Mouse (Mus musculus) B cell, adult 2 months (primary cell): ENCODE measurements around the gene Fam81b.

Source experiments
- DNase-seq, 2 experiments: peaks; one replicate each; pipeline ENCODE4 v3.0.0; 2022

Fam81b gene

GRCm38 (mm10) chr13:76189190-76189589 lies 115.7 kb downstream of the Fam81b start:
- no peak for DNase-seq

GRCm38 (mm10) chr13:76187651-76188050 lies 117.2 kb downstream of the Fam81b start:
- no peak for DNase-seq

GRCm38 (mm10) chr13:76178700-76179099 lies 126.2 kb downstream of the Fam81b start:
- DNase-seq = no peak

- no peak for DNase-seq
These were observed 130.6 kb downstream of the Fam81b start for GRCm38 (mm10) chr13:76174297-76174696.

GRCm38 (mm10) chr13:76160587-76160986 lies 144.3 kb downstream of the Fam81b start:
- DNase-seq = no peak

GRCm38 (mm10) chr13:76157508-76157907 lies 147.4 kb downstream of the Fam81b start:
- DNase-seq = no peak

- DNase-seq = no peak
These were observed 147.8 kb downstream of the Fam81b start for GRCm38 (mm10) chr13:76157099-76157498.
